Mouse (Mus musculus) G1E (cell line): ENCODE measurements at regions not wholly inside any gene's neighbourhood (a gene's known extent, or its start where the extent isn't known, plus 50 kb on each side); places are given as distances from the start of the nearest gene placed in this dataset.

Experiments
- ATAC-seq: 2 replicates; pipeline ENCODE4 v1.8.0; 2016; ENCODE audit warnings: mild to moderate bottlenecking; ENCODE audit not compliant: insufficient number of reproducible peaks, poor library complexity, low FRiP score, severe bottlenecking; ENCODE audit errors: extremely low read depth
- DNase-seq: peaks from one replicate; pipeline ENCODE4 v3.0.0; 2012; ENCODE audit warnings: low spot score
- H3K27me3 ChIP-seq: 2 replicates; pipeline ENCODE4 v1.6.1; 2012; ENCODE audit warnings: mild to moderate bottlenecking, low read length, inconsistent platforms; ENCODE audit not compliant: insufficient read depth
- H3K36me3 ChIP-seq: replicated peaks from 2 replicates; pipeline ENCODE3; 2012; ENCODE audit warnings: mild to moderate bottlenecking, inconsistent platforms
- H3K4me1 ChIP-seq: 2 replicates; pipeline ENCODE4 v1.6.1; 2012; ENCODE audit warnings: low read depth, low read length, inconsistent platforms, mixed read lengths; ENCODE audit not compliant: insufficient read depth
- H3K4me3 ChIP-seq: 2 replicates; pipeline ENCODE4 v1.5.1; 2012; ENCODE audit warnings: low read depth, mild to moderate bottlenecking, inconsistent platforms, low read length, moderate library complexity, mixed read lengths
- H3K9me3 ChIP-seq: replicated peaks from 2 replicates; pipeline ENCODE4 v1.6.1; 2012; ENCODE audit warnings: inconsistent platforms
- CTCF ChIP-seq: IDR thresholded peaks from 2 replicates; pipeline ENCODE4 v1.5.1; 2012; ENCODE audit warnings: low read depth, low read length, inconsistent platforms, mixed read lengths
- GATA1 ChIP-seq: IDR thresholded peaks from 2 replicates; pipeline ENCODE4 v1.6.1; 2012; ENCODE audit warnings: borderline replicate concordance, low read length, inconsistent platforms, mixed read lengths
- GATA2 ChIP-seq: IDR thresholded peaks from 2 replicates; pipeline ENCODE4 v1.6.1; 2012; ENCODE audit warnings: low read depth, low read length, inconsistent platforms, borderline replicate concordance
- POLR2AphosphoS5 ChIP-seq: IDR thresholded peaks from 2 replicates; pipeline ENCODE4 v1.6.1; 2012; ENCODE audit warnings: low read depth, low read length, inconsistent platforms; ENCODE audit not compliant: insufficient replicate concordance
- TAL1 ChIP-seq: conservative IDR thresholded peaks from 2 replicates; pipeline ENCODE4 v1.6.1; 2012; ENCODE audit warnings: low read depth, low read length, inconsistent platforms, mixed read lengths

DNA sequence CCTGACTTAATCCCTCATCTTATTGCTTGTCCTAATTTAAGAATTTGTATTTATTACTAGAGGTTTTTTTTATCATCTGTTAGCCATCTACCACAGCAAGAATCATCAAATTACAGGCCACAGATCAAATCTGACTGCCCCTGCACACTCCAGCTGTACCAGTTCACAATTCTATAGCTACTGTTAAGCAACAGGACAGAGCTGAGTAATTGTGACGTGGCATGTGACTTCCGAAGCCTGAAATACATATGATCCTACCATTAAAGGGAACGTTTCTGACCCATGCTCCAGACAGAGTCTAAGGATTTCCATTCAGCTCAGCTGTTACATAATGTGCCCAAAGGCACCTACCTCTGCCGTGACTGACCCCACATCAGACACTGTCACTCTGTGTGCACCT is 74.0 kb upstream of the Mboat1 start:
- H3K9me3 ChIP-seq = no peaks in the 10 kb centered on the region
- no peaks in the 10 kb centered on the region for H3K36me3 ChIP-seq
- H3K4me3 ChIP-seq = no peak overlapping the region
- H3K27me3 ChIP-seq = peaks cover 10% of the 10 kb centered on the region
- ATAC-seq (no peak), DNase-seq (no peak)
- no peak for TF ChIP-seq POLR2AphosphoS5
- TF ChIP-seq TAL1 = no peak
- TF ChIP-seq GATA2 = no peak
- no peak for TF ChIP-seq GATA1
- no peak for TF ChIP-seq CTCF
- H3K4me1 ChIP-seq = no peaks in the 10 kb centered on the region

DNA sequence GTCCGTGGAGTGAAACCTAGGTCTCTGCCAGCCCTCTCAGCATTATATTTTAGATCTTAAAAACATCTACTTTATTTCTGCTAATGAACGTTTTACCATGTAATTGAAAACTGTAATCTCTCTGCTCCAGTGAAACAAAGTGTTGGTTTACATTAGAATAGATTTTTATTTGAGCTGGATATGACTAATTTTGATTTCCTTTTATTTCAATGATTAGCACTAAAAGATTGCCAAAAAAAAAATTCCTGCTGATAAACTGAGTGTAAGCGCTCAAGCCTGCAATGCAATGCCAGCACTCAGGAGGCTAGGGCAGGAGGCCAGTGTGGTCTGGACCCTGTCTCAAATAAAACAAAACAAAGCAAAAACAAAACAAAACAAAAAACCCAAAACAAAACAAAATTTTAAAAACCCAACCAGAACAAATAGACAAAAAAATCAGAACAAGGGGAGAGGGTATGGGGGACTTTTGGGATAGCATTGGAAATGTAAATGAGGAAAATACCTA is 69.3 kb upstream of the E2f3 start:
- H3K4me1 ChIP-seq = no peaks in the 10 kb centered on the region
- no peak for TF ChIP-seq GATA1
- TF ChIP-seq TAL1 = no peak
- no peak for TF ChIP-seq GATA2
- TF ChIP-seq CTCF = no peak
- TF ChIP-seq POLR2AphosphoS5 = no peak
- peaks cover 9% of the 10 kb centered on the region for H3K27me3 ChIP-seq
- no peak for ATAC-seq
- DNase-seq = no peak
- no peaks in the 10 kb centered on the region for H3K36me3 ChIP-seq
- no peaks in the 10 kb centered on the region for H3K9me3 ChIP-seq
- no peak overlapping the region for H3K4me3 ChIP-seq

DNA sequence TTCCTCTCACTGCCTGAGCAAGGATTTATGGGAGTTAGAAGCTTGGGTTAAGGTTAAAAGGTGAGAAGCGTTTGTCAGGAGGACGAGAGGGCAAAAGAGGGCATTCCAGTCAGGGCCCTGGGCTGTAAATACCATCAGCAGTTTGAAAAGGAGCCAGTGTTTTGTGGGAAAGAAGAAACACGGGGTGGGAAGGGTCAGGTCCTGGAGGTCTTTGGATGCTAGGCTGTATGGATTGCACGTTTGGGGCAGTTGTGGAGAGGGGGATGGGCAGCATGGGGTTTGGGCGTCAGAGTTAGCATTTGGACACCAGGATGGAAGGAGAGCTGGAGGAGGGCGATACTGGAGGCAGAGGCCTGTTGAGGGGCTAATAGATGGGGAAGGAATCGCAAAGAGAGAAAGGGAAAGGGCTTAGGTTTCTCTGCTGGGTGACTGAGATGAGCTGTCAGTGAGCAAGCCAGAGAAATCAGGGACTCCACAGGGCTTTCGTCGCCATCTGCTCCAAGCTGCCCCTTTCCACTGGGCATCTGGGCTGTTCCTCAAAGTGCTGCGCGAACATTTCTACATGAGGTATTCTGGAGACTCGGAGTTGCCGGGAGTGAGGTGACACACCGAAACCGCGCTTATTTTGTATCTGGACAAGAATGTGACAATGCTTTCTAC is 66.2 kb upstream of the E2f3 start:
- DNase-seq = no peak
- H3K36me3 ChIP-seq = no peaks in the 10 kb centered on the region
- H3K4me1 ChIP-seq = no peaks in the 10 kb centered on the region
- H3K4me3 ChIP-seq = no peak overlapping the region
- H3K9me3 ChIP-seq = no peaks in the 10 kb centered on the region
- H3K27me3 ChIP-seq = peaks cover 19% of the 10 kb centered on the region
- no peak for ATAC-seq
- TF ChIP-seq GATA1 (no peak), POLR2AphosphoS5 (no peak), TAL1 (no peak), GATA2 (no peak), CTCF (no peak)

DNA sequence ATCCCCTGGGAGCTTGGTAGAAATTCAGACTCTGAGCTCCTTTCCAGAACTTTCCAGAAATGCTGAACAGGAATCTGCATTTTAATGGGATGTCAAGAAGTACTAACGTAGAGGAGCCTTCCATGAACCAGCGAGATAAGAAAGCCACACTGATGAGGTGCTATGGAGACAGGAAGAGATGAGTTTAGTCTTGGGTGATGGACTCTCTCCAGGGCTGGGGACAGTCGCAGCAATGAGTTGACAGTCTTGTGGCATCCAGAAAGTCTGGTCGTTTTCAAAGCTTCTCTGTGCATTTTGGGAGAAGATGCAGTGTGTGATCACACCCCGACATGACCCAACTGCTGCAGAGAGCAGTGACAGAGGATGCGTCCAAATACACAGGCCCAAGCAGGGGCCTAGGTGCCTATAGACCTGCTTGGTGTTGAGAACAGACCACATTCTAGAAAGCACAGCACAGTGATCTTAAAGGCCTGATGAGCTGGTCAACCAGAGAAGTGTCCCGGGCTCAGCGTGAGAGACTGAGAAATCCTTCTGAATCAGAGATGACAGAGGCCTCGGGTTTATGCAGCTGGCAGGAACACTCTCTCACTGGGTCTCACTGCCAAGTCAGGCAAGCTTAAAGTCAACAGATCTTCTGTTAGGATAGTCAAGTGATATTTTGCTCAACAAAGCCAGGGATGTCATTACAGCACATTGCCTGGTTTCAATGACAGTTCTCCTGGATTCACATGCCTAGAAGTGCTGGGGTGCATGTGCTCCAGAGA is 65.1 kb upstream of the E2f3 start:
- peaks cover 19% of the 10 kb centered on the region; the same call in 1 of the 2 replicates for H3K27me3 ChIP-seq
- no peaks in the 10 kb centered on the region for H3K9me3 ChIP-seq
- ATAC-seq (no peak), DNase-seq (no peak)
- TF ChIP-seq POLR2AphosphoS5 (no peak), CTCF (no peak), GATA2 (no peak), TAL1 (no peak), GATA1 (no peak)
- H3K4me3 ChIP-seq = no peak overlapping the region
- H3K4me1 ChIP-seq = no peaks in the 10 kb centered on the region
- H3K36me3 ChIP-seq = no peaks in the 10 kb centered on the region

DNA sequence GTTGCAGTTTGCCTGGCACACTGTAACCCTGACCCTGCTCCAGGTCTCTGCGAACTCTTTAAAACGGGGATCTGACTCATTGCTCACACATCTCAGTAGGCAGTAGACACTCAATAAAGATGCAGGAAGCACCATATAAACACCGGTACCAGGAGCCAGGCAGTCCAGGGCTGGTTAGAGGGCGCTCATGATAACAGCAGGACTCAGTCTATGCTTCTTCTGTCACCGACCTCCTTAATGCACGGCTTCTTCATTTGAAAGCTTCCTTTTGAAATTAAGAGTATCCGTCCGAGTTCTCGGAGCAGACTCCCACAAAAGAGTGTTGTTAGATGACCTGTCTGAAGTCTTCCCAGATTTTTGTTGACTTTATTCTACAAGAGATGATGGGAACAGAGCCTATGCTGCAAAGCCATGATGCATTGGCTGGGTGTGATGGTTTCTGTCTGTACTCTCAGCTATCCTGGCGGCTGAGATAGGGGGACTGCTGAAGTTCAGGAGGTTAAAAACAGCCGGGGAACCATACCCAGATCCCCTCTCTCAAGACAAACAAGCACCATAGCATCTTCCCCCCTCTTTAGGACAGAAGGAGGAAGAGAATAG is 62.5 kb upstream of the E2f3 start:
- Histone ChIP-seq H3K4me3 (no peak overlapping the region), H3K9me3 (no peaks in the 10 kb centered on the region), H3K4me1 (no peaks in the 10 kb centered on the region), H3K27me3 (peaks cover 23% of the 10 kb centered on the region; the same call in 1 of the 2 replicates), H3K36me3 (no peaks in the 10 kb centered on the region)
- TF ChIP-seq CTCF (no peak), TAL1 (no peak), GATA1 (no peak), POLR2AphosphoS5 (no peak), GATA2 (no peak)
- ATAC-seq = no peak
- no peak for DNase-seq

DNA sequence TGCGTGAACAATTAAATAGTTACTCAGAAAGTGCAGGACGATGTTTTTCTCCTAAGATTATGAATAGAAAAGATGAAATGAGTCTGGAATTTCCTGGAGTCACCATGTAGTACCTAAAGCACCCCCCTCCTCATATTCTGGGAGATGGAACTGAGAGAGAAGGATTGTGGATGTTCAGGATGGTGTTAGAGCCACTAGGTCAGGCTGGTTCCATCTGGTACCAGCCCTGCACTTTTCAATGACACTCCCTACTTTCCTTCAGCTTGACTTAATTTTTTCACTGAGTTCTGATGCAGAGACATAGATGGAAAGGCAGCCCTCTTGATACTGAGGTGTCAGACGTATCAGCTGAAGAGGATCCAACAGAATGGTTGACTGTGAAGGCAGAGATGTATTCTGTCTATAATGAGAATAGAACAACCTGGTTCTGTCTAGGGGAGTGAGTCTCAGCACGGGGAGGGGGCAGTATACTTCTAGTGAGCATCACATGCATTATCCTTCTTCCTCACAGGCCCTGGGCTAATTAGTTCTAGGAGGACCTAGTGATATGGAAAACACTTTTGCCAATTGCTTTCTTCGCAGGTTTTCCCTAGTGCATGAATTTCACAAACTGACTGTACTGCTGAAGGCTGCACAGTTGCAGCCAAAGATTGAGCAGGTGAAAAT is 60.8 kb upstream of the E2f3 start:
- Histone ChIP-seq H3K9me3 (no peaks in the 10 kb centered on the region), H3K27me3 (peaks cover 22% of the 10 kb centered on the region; the same call in 1 of the 2 replicates), H3K4me3 (no peak overlapping the region), H3K4me1 (no peaks in the 10 kb centered on the region), H3K36me3 (no peaks in the 10 kb centered on the region)
- no peak for DNase-seq
- TF ChIP-seq GATA1 (no peak), CTCF (no peak), TAL1 (no peak), POLR2AphosphoS5 (no peak), GATA2 (no peak)
- ATAC-seq = no peak
